8 mouse cellular contexts compared by ENCODE assay signal in the genomic region with DNA sequence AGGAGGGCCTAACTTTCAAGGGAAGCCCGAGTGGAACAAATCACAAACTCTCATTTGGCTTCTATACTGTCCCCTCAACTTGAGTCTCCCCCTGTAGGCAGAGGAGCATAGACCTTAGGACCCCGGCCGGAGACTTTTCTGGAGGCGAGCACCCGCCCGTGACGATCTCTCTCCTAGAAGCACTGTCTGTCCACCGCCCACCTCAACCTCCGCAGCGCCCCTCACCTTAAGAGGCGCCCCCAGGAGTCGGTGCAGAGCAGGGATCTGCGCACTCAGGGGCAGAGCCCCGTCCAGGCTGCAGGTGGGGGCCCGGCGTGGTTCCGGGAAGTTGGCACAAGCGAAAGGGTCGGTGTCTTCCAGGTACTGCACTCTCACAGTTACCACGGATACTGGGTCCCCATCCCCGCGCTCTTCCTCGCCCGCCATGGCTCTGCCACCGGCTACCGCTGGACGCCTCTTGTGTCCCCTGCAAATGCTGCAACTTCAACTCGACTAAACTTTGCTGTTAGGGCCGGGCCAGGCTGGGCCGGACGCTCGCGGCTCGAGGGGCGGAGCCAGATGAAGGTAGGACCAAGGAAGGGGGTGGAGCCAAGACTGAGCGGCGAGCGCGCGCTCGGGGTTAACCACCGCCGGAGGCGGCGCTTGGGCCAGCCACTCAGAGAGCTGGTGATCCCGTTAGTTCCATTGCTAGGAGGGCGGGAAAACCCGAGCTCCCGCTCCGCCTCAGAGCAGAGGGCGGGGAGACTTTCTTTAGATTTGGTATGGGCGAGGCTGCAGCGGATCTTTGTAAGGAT. TPM values are rescaled to one million over a fixed set of nuclear protein-coding genes. Genes with fewer than 3 reads are reported as not detected.
A peak's percentile ranks its signal among the peaks of the same experiment; 100 is the strongest.
DNase-seq lines count a peak whose midpoint lies in the region; ATAC-seq and TF ChIP-seq lines count a peak whose summit lies in the region.

Gene Fhod1 (minus strand): TSS at position 526 of the 794 bp plus-strand sequence.

- ATAC-seq in embryonic facial prominence, embryonic 14.5 days (ENCODE audit: low read depth), result peak; percentile 91
- ATAC-seq in limb, embryonic 15.5 days (ENCODE audit: insufficient number of reproducible peaks, low FRiP score, low TSS enrichment, low read depth), result peak; percentile 91

- peak within 1 kb of the TSS; percentile 98 for H3K4me2 ChIP-seq in embryonic facial prominence, embryonic 14.5 days (ENCODE audit: low read depth, low read length)
- H3K4me2 ChIP-seq in limb, embryonic 15.5 days, result peak within 1 kb of the TSS; percentile 98

- H3K4me1 ChIP-seq in embryonic facial prominence, embryonic 14.5 days (ENCODE audit: control insufficient read depth, insufficient read depth, low read length), result peaks cover 24% of the 10 kb centered on the region
- H3K4me1 ChIP-seq in heart, adult 2 months (ENCODE audit: control insufficient read depth, insufficient read depth, low read length), result peaks cover 4% of the 10 kb centered on the region
- H3K4me1 ChIP-seq in limb, embryonic 15.5 days, result peaks cover 51% of the 10 kb centered on the region

- peak within 1 kb of the TSS; percentile 51 for H3K4me3 ChIP-seq in embryonic facial prominence, embryonic 14.5 days (ENCODE audit: low read depth, low read length)
- H3K4me3 ChIP-seq in heart, adult 2 months, result peak within 1 kb of the TSS; percentile 98
- H3K4me3 ChIP-seq in limb, embryonic 15.5 days, result peak within 1 kb of the TSS; percentile 61

- WGBS in embryonic facial prominence, embryonic 14.5 days, result under 1% methylated on average over 35 of the region's 53 CpGs
- under 1% methylated on average over 53 of the region's 53 CpGs for WGBS in heart, adult 2 months
- WGBS in limb, embryonic 15.5 days, result under 1% methylated on average over 53 of the region's 53 CpGs

- TF ChIP-seq POLR2A in heart, adult 2 months (IDR thresholded peaks at IDR 0.05; ENCODE audit: insufficient read depth, low read depth, low read length), result peak; percentile 89

- H3K79me2 ChIP-seq in heart, adult 2 months (replicated peaks; ENCODE audit: control insufficient read depth, insufficient read depth, low read length), result no peaks in the 10 kb centered on the region

- H3K27me3 ChIP-seq in embryonic facial prominence, embryonic 14.5 days (replicated peaks; ENCODE audit: control insufficient read depth, insufficient read depth, low read length), result no peaks in the 10 kb centered on the region
- peaks cover 1% of the 10 kb centered on the region; the same call in 1 of the 2 replicates for H3K27me3 ChIP-seq in heart, adult 2 months (ENCODE audit: control insufficient read depth, insufficient read depth, low read length)
- no peaks in the 10 kb centered on the region for H3K27me3 ChIP-seq in limb, embryonic 15.5 days

- intact Hi-C loops in heart, adult 2 months (cut with DNase I), result loop anchor here (2.0 kb wide), 1 partner anchor 21 kb away; the partner anchor contains the start of genes Lrrc29 and Tmem208

- H3K9me3 ChIP-seq in embryonic facial prominence, embryonic 14.5 days (ENCODE audit: control insufficient read depth, low read length), result no peaks in the 10 kb centered on the region
- no peaks in the 10 kb centered on the region for H3K9me3 ChIP-seq in limb, embryonic 15.5 days

- peak within 1 kb of the TSS; percentile 81 for H3K9ac ChIP-seq in embryonic facial prominence, embryonic 14.5 days (ENCODE audit: low read depth, low read length)
- H3K9ac ChIP-seq in heart, adult 2 months (ENCODE audit: low read depth, low read length), result peak within 1 kb of the TSS; percentile 75
- H3K9ac ChIP-seq in limb, embryonic 15.5 days, result peak within 1 kb of the TSS; percentile 67

- TF ChIP-seq CTCF in heart, adult 2 months (IDR thresholded peaks at IDR 0.05), result peak; percentile 40

- DNase-seq in 416B (ENCODE audit: low read depth), result peak; percentile 97
- peak; percentile 79 to 88 for DNase-seq in adrenal gland, postnatal 4 days (ENCODE audit: low spot score in 2 of 2)
- DNase-seq in embryonic facial prominence, embryonic 14.5 days (ENCODE audit: low spot score), result peak; percentile 98
- DNase-seq in heart, adult 2 months, result peak; percentile 91 to 97
- DNase-seq in kidney, adult 8-10 months, result peak; percentile 96 to 97
- DNase-seq in monocyte, adult 2 months (ENCODE audit: low read depth in 1 of 2, low spot score in 2 of 2), result peak; percentile 77 to 82
- peak; percentile 92 to 93 for DNase-seq in spleen, postnatal 36 days (ENCODE audit: low spot score in 2 of 2)

- peak within 1 kb of the TSS; percentile 79 for H3K27ac ChIP-seq in embryonic facial prominence, embryonic 14.5 days (replicated peaks; ENCODE audit: low read depth, low read length)
- H3K27ac ChIP-seq in heart, adult 2 months, result peak within 1 kb of the TSS; percentile 81
- peak within 1 kb of the TSS; percentile 85 for H3K27ac ChIP-seq in limb, embryonic 15.5 days

- no peak for TF ChIP-seq EP300 in heart, adult 2 months (IDR thresholded peaks at IDR 0.05; ENCODE audit: insufficient read depth, low read depth, low read length)

- no peaks in the 10 kb centered on the region for H3K36me3 ChIP-seq in embryonic facial prominence, embryonic 14.5 days (ENCODE audit: control insufficient read depth, insufficient read depth, low read length)
- H3K36me3 ChIP-seq in heart, adult 2 months (ENCODE audit: control insufficient read depth, insufficient read depth, low read length), result no peaks in the 10 kb centered on the region; the same call in 1 of the 2 replicates
- no peaks in the 10 kb centered on the region for H3K36me3 ChIP-seq in limb, embryonic 15.5 days

RNA-seq across cellular contexts. Expression of gene Fhod1, which starts in this region (rescaled TPM):
- total RNA-seq in adrenal gland, postnatal 4 days (2021), result 10 to 100 TPM; 17.9 to 18.8 TPM
- polyA plus RNA-seq in embryonic facial prominence, embryonic 14.5 days (2014; fragmentation: Nextera tagmentation; extraction: Ambion mirVana), result 2.4 and 2.7 TPM in 2 replicates
- 1 to 10 TPM; 4.4 to 6.9 TPM for total RNA-seq in heart, adult 2 months (2021)
- 14.2 and 17.3 TPM in 2 replicates for polyA plus RNA-seq in heart, adult 2 months (2012; rRNA removed)
- polyA plus RNA-seq in limb, embryonic 15.5 days (2015; fragmentation: Nextera tagmentation; extraction: Ambion mirVana), result 1.6 and 1.8 TPM in 2 replicates

Comparison
In these comparisons a context has a peak if more than half of its experiments do, and no peak if none do; other contexts are left out.
1. Peak in every context shown above with its lines: DNase-seq, ATAC-seq, H3K4me3 ChIP-seq and H3K27ac ChIP-seq.